Mouse (Mus musculus) kidney, embryonic 14.5 days (tissue): ENCODE data around the gene Hoxa11. TPM values are rescaled to one million over a fixed set of nuclear protein-coding genes. Genes with fewer than 3 reads are reported as not detected.
A peak's percentile ranks its signal among the peaks of the same experiment; 100 is the strongest.

Experiments used
- ATAC-seq: fragments of 200-750 bp; cut with Nextera tagmentation; 2 replicates; pipeline ENCODE4 v1.8.0; 2017; ENCODE audit warnings: moderate number of reproducible peaks, mild to moderate bottlenecking, moderate TSS enrichment, moderate library complexity; ENCODE audit not compliant: low FRiP score, low TSS enrichment
- H3K27ac ChIP-seq: fragments of 300-500 bp; sonication (generic); 2 replicates; pipeline ENCODE4 v1.5.1; 2014; ENCODE audit warnings: low read depth, mild to moderate bottlenecking, low read length, moderate library complexity, mixed read lengths
- H3K27me3 ChIP-seq: fragments of 300-500 bp; sonication (generic); 2 replicates; pipeline ENCODE4 v1.6.1; 2014; ENCODE audit warnings: mild to moderate bottlenecking, low read length; ENCODE audit not compliant: control insufficient read depth, insufficient read depth
- H3K36me3 ChIP-seq: fragments of 300-500 bp; sonication (generic); 2 replicates; pipeline ENCODE4 v1.6.1; 2014; ENCODE audit warnings: low read length, mixed read lengths; ENCODE audit not compliant: control insufficient read depth, insufficient read depth
- H3K4me1 ChIP-seq: fragments of 300-500 bp; sonication (generic); 2 replicates; pipeline ENCODE4 v1.6.1; 2014; ENCODE audit warnings: low read length, mixed read lengths; ENCODE audit not compliant: control insufficient read depth, insufficient read depth
- H3K4me2 ChIP-seq: fragments of 300-500 bp; sonication (generic); replicated peaks from 2 replicates; pipeline ENCODE4 v1.6.1; 2014; ENCODE audit warnings: low read depth, mild to moderate bottlenecking, low read length
- H3K4me3 ChIP-seq: fragments of 300-500 bp; sonication (generic); 2 replicates; pipeline ENCODE4 v1.5.1; 2014; ENCODE audit warnings: mild to moderate bottlenecking, low read length
- H3K9ac ChIP-seq: fragments of 300-500 bp; sonication (generic); 2 replicates; pipeline ENCODE4 v1.6.1; 2014; ENCODE audit warnings: low read depth, mild to moderate bottlenecking, low read length, moderate library complexity
- H3K9me3 ChIP-seq: fragments of 300-500 bp; sonication (generic); 2 replicates; pipeline ENCODE4 v1.6.1; 2016; ENCODE audit warnings: low read length; ENCODE audit not compliant: control insufficient read depth
- WGBS: fragments of 180-500 bp; shearing (Covaris S2); extraction: QIAGEN DNeasy Blood & Tissue Kit; methylation state at CpG from one replicate; pipeline ENCODE4 v1.1.7; 2014; 5-methylcytosine and 5-hydroxymethylcytosine counted together
- polyA plus RNA-seq: library from polyadenylated mRNA; unstranded; fragments of >200 nt; fragmentation: Nextera tagmentation; extraction: Ambion mirVana; gene quantifications from 2 replicates; pipeline ENCODE4 v1.2.1, GENCODE M21; 2014

Hoxa11 gene
- polyA plus RNA-seq, 1 experiment from 2014 or later = 35.6 TPM

DNA sequence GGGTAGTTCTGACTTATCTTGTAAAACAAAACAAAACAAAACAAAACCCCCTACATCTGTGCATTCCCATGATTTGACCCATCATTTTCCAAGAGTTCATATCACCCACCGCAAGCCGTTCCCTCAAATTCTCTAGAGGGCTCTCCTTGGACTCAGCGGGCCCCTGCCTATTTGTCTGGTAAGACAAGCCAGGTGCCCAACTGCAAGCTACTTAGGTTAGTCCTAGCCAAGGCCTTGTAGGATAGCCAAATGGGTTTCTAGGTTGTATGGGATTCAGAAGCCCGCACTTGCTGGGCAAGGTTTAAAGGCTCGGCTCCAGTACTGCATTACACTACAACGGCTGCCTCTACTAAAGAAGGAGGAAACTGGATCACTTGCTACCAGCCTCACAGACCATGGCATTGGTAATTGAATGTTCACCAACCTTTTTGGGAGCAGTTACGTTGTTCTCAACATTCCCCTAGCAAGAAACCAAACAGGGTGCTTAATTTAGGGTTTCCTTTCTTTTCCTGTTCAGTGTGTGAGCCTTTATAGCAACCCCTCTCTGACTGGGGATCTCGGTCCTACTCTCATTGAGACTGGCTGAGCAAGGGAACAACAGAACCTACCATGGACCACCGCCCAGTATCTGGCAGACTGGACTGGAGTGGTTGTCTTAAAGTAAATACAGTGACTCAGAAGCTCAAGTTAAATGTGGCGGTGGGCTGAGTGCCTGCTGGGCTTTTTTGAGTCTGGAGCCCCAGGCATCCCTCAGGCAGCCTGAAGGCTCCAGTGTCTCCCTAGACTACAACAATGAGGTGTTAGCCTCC, 8.1 kb downstream of the Hoxa11 start:
- Histone ChIP-seq H3K9me3 (no peaks in the 10 kb centered on the region), H3K9ac (peak overlapping the region; percentile 96), H3K4me2 (peak overlapping the region; percentile 83), H3K4me3 (peak overlapping the region; percentile 64), H3K4me1 (peaks cover 21% of the 10 kb centered on the region), H3K27me3 (peaks cover 12% of the 10 kb centered on the region; the same call in 1 of the 2 replicates), H3K36me3 (no peaks in the 10 kb centered on the region; the same call in 1 of the 2 replicates), H3K27ac (peak overlapping the region; percentile 98)
- no peak for ATAC-seq
- 7% methylated on average over 10 of the region's 10 CpGs for WGBS

DNA sequence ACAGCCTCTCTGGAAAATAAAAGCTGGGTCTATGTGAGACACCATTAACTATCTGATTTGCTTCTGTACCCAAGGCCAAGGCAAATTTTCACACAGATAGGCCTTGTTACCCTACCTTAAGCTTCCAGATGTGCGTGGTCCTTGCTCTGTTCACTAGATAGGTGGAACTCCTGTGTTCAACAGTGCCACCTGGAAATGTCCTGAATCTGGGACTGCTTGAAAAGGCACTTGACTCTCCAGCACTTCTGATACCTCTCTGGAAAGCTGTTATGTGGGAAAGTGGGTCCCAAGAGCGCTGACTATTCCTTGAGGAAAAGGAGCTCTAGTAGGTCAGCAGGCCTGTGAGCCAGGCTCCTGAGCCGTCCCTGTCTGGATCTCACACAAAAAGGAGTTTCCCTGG, 8.8 kb downstream of the Hoxa11 start:
- H3K27me3 ChIP-seq = peaks cover 12% of the 10 kb centered on the region; the same call in 1 of the 2 replicates
- H3K9me3 ChIP-seq = no peaks in the 10 kb centered on the region
- no peak for ATAC-seq
- peaks cover 19% of the 10 kb centered on the region for H3K4me1 ChIP-seq
- H3K4me3 ChIP-seq = peak overlapping the region; percentile 64
- WGBS = 12% methylated on average over 3 of the region's 3 CpGs
- H3K36me3 ChIP-seq = no peaks in the 10 kb centered on the region; the same call in 1 of the 2 replicates
- peak overlapping the region; percentile 96 for H3K9ac ChIP-seq
- peak overlapping the region; percentile 98 for H3K27ac ChIP-seq
- H3K4me2 ChIP-seq = peak overlapping the region; percentile 83

DNA sequence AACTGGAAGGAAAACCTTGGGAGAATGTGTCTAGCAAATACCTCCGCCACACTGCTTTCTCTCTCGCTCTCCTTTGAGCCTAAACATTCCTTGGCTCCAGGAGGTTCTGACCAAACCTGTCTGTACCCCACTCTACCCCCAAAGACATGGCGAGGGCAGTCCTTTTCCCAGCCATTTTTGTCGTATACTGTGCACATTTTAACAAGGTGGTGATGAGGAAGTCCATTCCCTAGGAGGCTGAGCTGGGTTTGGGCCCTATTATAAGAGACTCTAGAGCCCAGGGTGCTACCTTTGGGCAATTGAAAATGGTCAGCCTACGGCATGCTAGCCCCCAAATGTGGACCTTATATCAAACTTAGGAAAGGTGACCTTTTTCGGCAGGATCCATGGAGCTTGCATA, 9.7 kb downstream of the Hoxa11 start:
- Histone ChIP-seq H3K27me3 (peaks cover 12% of the 10 kb centered on the region; the same call in 1 of the 2 replicates), H3K36me3 (peaks cover under 1% of the 10 kb centered on the region; the same call in 1 of the 2 replicates), H3K4me3 (peak overlapping the region; percentile 64), H3K9ac (peak overlapping the region; percentile 96), H3K9me3 (no peaks in the 10 kb centered on the region), H3K27ac (peak overlapping the region; percentile 98), H3K4me1 (peaks cover 10% of the 10 kb centered on the region), H3K4me2 (peak overlapping the region; percentile 83)
- ATAC-seq = no peak
- 18% methylated on average over 6 of the region's 6 CpGs for WGBS

DNA sequence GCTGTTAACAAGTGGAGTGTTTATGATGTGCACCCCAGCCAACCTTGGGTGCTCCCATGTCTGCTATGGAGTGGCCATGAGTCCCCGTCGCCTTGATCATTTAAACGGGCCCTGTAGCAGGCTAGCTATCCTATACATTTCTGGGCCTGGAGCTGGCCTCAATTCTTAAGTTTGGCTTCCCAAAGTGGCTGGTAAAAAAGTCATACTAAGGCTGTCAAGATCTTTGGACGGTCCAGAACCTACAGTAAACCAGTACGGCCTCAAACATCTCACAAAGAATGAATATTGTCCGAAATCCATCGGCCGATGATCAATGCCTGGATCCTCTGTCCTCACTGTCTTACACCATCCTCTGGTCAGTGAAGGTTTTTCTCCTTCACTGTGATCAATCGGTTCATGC, 10.3 kb downstream of the Hoxa11 start:
- H3K27ac ChIP-seq = peak overlapping the region; percentile 98
- H3K4me3 ChIP-seq = peak overlapping the region; percentile 64

DNA sequence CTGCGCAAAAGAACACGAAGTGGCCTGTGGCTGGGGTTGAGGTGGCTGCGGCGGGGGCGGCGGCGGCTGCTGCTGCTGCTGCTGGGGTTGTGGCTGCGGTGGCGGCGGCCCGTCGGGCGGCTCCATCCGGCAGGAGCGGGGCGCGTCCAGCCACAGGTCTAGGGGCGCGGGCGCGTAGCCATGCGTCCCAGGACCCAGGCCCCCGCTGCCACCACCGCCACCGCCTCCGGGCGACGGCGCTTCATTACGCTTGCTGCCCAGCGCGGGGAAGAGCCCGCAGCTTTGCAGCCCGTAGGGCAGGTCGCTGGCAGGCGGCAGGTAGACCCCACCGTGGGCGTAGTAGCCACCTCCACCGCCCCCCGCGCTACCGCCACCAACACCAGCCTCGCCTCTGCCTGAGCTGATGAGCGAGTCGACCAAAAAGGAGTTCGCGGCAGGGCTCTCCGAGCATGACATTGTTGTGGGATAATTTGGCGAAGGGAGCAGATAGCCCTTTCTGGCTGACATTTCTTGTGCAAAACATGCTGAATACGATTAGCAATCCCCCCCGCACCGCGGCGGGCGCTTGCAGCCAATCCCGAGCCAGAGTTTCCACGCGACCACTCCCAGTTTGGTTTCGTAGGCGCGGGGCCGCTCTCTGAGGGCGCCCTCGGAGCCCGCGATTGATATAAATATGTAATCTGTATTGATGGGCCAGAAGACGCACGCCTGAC, 11.0 kb downstream of the Hoxa11 start:
- peak overlapping the region; percentile 96 for H3K9ac ChIP-seq
- WGBS = under 1% methylated on average over 68 of the region's 68 CpGs
- ATAC-seq = peak; percentile 41
- peaks cover 8% of the 10 kb centered on the region; the same call in 1 of the 2 replicates for H3K36me3 ChIP-seq
- peak overlapping the region; percentile 64 for H3K4me3 ChIP-seq
- H3K27ac ChIP-seq = peak overlapping the region; percentile 98
- peaks cover 14% of the 10 kb centered on the region; the same call in 1 of the 2 replicates for H3K27me3 ChIP-seq
- peaks cover 9% of the 10 kb centered on the region; the same call in 1 of the 2 replicates for H3K4me1 ChIP-seq
- H3K4me2 ChIP-seq = peak overlapping the region; percentile 83
- H3K9me3 ChIP-seq = no peaks in the 10 kb centered on the region

More for the DNA sequence above, 10.3 kb downstream of the Hoxa11 start:
- Histone ChIP-seq H3K27me3 (peaks cover 12% of the 10 kb centered on the region; the same call in 1 of the 2 replicates), H3K9me3 (no peaks in the 10 kb centered on the region), H3K4me1 (peaks cover 9% of the 10 kb centered on the region; the same call in 1 of the 2 replicates), H3K36me3 (peaks cover 6% of the 10 kb centered on the region; the same call in 1 of the 2 replicates), H3K9ac (peak overlapping the region; percentile 96), H3K4me2 (peak overlapping the region; percentile 83)
- WGBS = 19% methylated on average over 9 of the region's 9 CpGs
- no peak for ATAC-seq

DNA sequence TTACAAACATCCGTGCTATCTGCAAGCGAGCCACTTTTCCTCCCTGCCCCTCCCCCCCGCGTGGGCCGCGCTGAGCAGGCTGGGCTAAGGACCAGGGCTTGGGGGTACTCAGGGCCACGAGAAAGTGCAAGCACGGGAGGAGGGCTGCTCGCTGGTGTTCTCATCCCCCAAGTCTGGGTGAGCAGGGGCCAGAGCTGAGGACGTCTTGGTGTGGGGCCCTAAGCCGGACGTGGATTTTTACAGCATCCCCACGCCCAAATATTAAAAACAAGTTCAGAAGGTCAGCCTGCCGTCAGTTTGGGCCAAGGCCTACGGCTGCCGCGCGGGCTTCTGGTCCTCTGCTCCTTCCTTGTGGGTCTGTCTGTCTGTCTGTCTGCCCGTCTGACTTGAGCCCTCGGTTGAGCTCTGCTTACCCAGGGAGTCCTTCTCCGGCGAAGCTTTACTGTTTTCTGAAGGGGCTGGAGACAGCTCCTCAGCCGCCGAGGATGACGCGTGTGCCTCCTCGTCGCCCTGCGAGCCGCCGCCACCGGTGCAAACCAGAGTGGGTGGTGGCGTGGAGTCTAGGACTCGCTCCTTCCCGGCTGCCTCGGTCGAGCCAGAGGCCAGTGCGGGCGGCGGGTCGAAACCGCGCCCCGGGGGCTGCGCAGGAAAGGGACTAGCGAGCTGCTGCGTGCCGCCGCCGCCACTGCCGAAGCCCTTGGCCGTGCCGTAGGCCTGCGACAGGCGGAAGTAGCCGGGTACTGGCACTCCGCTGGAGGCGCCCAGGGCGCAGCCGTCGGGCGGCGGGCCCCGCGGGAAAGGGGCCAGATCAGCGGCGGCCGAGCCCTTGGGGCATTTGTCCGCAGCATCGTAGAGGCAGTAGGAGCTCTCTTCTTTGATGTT, 11.8 kb downstream of the Hoxa11 start:
- Histone ChIP-seq H3K27ac (peak overlapping the region; percentile 98), H3K9ac (peak overlapping the region; percentile 96), H3K4me1 (peaks cover 9% of the 10 kb centered on the region; the same call in 1 of the 2 replicates), H3K4me3 (peak overlapping the region; percentile 64), H3K27me3 (peaks cover 15% of the 10 kb centered on the region; the same call in 1 of the 2 replicates), H3K4me2 (peak overlapping the region; percentile 83), H3K36me3 (peaks cover 9% of the 10 kb centered on the region; the same call in 1 of the 2 replicates), H3K9me3 (no peaks in the 10 kb centered on the region)
- peak; percentile 59 for ATAC-seq
- under 1% methylated on average over 70 of the region's 70 CpGs for WGBS

DNA sequence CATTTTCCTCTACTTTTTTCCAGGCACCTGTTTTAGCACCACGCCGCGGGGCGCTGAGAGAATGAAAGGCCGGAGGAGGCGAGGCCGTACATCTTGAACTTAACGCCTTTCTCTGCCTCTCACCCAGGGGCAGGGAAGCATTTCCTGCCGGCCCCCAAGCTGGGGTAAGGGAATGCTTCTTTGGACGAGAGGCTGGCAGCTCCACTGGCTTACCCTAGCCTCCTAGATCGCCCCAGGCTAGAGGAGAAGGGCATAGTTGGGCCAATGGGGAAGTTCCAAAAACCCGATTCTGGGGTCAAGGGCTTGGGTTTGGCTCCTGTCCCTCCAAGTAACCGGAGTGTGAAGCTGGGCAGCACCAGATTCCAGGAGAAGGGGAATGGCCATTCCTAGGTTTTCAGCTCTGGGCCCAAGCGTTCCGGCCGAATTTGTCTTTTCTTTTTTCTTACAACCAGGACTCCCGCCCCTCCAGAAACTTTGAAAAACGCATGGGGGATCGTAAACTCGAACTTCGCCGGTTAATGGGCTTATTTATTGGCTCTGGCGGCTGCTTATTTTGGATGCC, 12.5 kb downstream of the Hoxa11 start:
- Histone ChIP-seq H3K27ac (peak overlapping the region; percentile 98), H3K4me1 (peaks cover 9% of the 10 kb centered on the region; the same call in 1 of the 2 replicates), H3K36me3 (peaks cover 9% of the 10 kb centered on the region; the same call in 1 of the 2 replicates), H3K4me3 (peak overlapping the region; percentile 64), H3K9me3 (no peaks in the 10 kb centered on the region), H3K4me2 (peak overlapping the region; percentile 83), H3K9ac (peak overlapping the region; percentile 96), H3K27me3 (peaks cover 15% of the 10 kb centered on the region; the same call in 1 of the 2 replicates)
- 1% methylated on average over 23 of the region's 23 CpGs for WGBS
- ATAC-seq = no peak

DNA sequence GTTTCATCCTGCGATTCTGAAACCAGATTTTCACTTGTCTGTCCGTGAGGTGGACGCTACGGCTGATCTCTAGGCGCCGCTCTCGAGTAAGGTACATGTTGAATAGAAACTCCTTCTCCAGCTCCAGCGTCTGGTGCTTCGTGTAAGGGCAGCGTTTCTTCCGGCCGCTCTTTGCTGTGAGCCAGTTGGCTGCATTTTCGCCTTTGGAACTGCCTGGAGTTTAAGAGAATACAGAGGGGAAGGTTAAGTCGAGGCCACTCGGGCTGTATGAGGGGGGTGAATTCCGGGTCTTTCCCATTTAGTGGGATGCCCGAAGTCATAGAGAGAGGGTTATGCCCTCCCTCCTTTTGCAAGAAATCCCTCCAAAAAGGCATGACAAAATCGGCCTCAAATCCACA, 13.0 kb downstream of the Hoxa11 start:
- H3K9ac ChIP-seq = peak overlapping the region; percentile 96
- no peaks in the 10 kb centered on the region for H3K9me3 ChIP-seq
- ATAC-seq = no peak
- H3K27me3 ChIP-seq = peaks cover 15% of the 10 kb centered on the region; the same call in 1 of the 2 replicates
- H3K4me3 ChIP-seq = peak overlapping the region; percentile 64
- peak overlapping the region; percentile 83 for H3K4me2 ChIP-seq
- 1% methylated on average over 18 of the region's 18 CpGs for WGBS
- peaks cover 9% of the 10 kb centered on the region; the same call in 1 of the 2 replicates for H3K36me3 ChIP-seq
- H3K4me1 ChIP-seq = peaks cover 10% of the 10 kb centered on the region; the same call in 1 of the 2 replicates
- peak overlapping the region; percentile 98 for H3K27ac ChIP-seq
